Mouse (Mus musculus) heart, adult 9 months (tissue): ENCODE measurements at regions not wholly inside any gene's neighbourhood (a gene's known extent, or its start where the extent isn't known, plus 50 kb on each side); places are given as distances from the start of the nearest gene placed in this dataset.
"Not testable (repeated sequence)": the region's sequence is repeated elsewhere in the genome, so short reads cannot be mapped to it uniquely, and the experiment has no call there.

Experiments
- DNase-seq, 2 experiments: peaks; one replicate each; pipeline ENCODE4 v3.0.0; 2022; ENCODE audit warnings: low spot score in 2 of 2

- DNase-seq: not testable (repeated sequence)
These were observed 64.1 kb upstream of the Ces1h start for GRCm38 (mm10) chr8:93443631-93444030.

GRCm38 (mm10) chr8:93441936-93442335, 62.4 kb upstream of the Ces1h start:
- no peak for DNase-seq

GRCm38 (mm10) chr8:93436586-93436985, 57.1 kb upstream of the Ces1h start:
- DNase-seq: not testable (repeated sequence)

- DNase-seq: peak in 1 of 2 experiments; percentile 44
These were observed 51.1 kb upstream of the Ces1h start for GRCm38 (mm10) chr8:93430637-93431036.
